Mouse (Mus musculus) forelimb bud, embryonic 11.5 days (tissue): ENCODE measurements around the gene Zfyve28.

Experiments
- DNase-seq: peaks from one replicate; pipeline ENCODE4 v3.0.0-alpha.2; 2012; ENCODE audit warnings: low read depth, low spot score

Zfyve28 gene

GRCm38 (mm10) chr5:34286516-34286915, 1.7 kb downstream of the Zfyve28 start:
- DNase-seq, result no peak

GRCm38 (mm10) chr5:34285285-34285684, 3.0 kb downstream of the Zfyve28 start:
- DNase-seq, result no peak

- DNase-seq, result no peak
Measured at GRCm38 (mm10) chr5:34284156-34284750, 4.0 kb downstream of the Zfyve28 start.

GRCm38 (mm10) chr5:34283355-34283754, 4.9 kb downstream of the Zfyve28 start:
- no peak for DNase-seq

GRCm38 (mm10) chr5:34280976-34281375, 7.3 kb downstream of the Zfyve28 start:
- DNase-seq, result no peak

- no peak for DNase-seq
Measured at GRCm38 (mm10) chr5:34279214-34279613, 9.0 kb downstream of the Zfyve28 start.

GRCm38 (mm10) chr5:34278058-34278457, 10.2 kb downstream of the Zfyve28 start:
- no peak for DNase-seq

GRCm38 (mm10) chr5:34276746-34277145, 11.5 kb downstream of the Zfyve28 start:
- no peak for DNase-seq

GRCm38 (mm10) chr5:34276191-34276590, 12.1 kb downstream of the Zfyve28 start:
- DNase-seq, result no peak

- no peak for DNase-seq
Measured at GRCm38 (mm10) chr5:34274676-34275293, 13.5 kb downstream of the Zfyve28 start.

GRCm38 (mm10) chr5:34274268-34274667, 14.0 kb downstream of the Zfyve28 start:
- DNase-seq, result no peak

- DNase-seq, result no peak
Measured at GRCm38 (mm10) chr5:34273251-34273681, 15.0 kb downstream of the Zfyve28 start.

GRCm38 (mm10) chr5:34271743-34272142, 16.5 kb downstream of the Zfyve28 start:
- DNase-seq, result no peak

GRCm38 (mm10) chr5:34269921-34270465, 18.3 kb downstream of the Zfyve28 start:
- DNase-seq, result no peak

- no peak for DNase-seq
Measured at GRCm38 (mm10) chr5:34269197-34269920, 18.9 kb downstream of the Zfyve28 start.

GRCm38 (mm10) chr5:34266065-34266464, 22.2 kb downstream of the Zfyve28 start:
- no peak for DNase-seq

- DNase-seq, result no peak
Measured at GRCm38 (mm10) chr5:34259172-34259816, 29.0 kb downstream of the Zfyve28 start.

GRCm38 (mm10) chr5:34255189-34255588, 33.1 kb downstream of the Zfyve28 start:
- DNase-seq, result no peak

GRCm38 (mm10) chr5:34254309-34254708, 33.9 kb downstream of the Zfyve28 start:
- DNase-seq, result no peak

GRCm38 (mm10) chr5:34252967-34253519, 35.2 kb downstream of the Zfyve28 start:
- no peak for DNase-seq

GRCm38 (mm10) chr5:34252307-34252966, 35.8 kb downstream of the Zfyve28 start:
- no peak for DNase-seq
